In the genomic region with DNA sequence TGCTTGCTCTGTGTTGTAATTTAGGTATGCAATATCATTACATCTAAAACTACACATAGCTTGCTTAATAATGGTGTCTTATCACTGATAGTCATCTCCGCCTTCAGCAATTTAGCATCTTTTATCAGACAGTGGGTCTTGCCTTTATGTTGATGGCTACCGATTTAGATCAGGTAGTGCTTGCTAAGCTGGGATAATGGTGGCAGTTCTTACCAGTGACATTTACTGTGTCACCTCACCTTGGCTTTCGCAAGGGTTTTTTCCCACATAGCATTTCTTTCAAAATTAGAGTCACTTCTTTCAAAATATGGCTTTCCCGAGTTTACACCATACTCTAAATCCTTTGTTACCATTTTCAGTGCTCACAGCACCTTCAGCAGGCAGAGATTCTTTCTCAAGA, we compare ENCODE assay signal across 19 mouse cellular contexts.
"Had no signal": no experiment of that assay in that cellular context is flagged by ENCODE, and none has a peak within 500 bp of the region (broad histone marks: within the 10 kb centered on the region; RNA-seq: fewer than 3 reads in every experiment).

No protein-coding gene starts in this region.

- DNase-seq: cerebellum, adult 9-10 months; cerebellum, adult 9-11 months; cerebellum, postnatal 10 days; cerebellum, postnatal 14 days; cerebellum, postnatal 25 days; cerebellum, postnatal 36 days; embryo, embryonic 11 days; forebrain, postnatal 0 days; gastrocnemius, adult 2 months; gastrocnemius, postnatal 10 days; gastrocnemius, postnatal 14 days; gastrocnemius, postnatal 25 days; gastrocnemius, postnatal 36 days; heart, adult 11 months; heart, adult 2 months had no signal

- ATAC-seq: forebrain, embryonic 13.5 days; forebrain, embryonic 14.5 days; forebrain, embryonic 15.5 days; forebrain, embryonic 16.5 days; forebrain, postnatal 0 days had no signal
